Mouse (Mus musculus): ENCODE measurements around the gene Elp4. TPM values are rescaled to one million over a fixed set of nuclear protein-coding genes. Genes with fewer than 3 reads are reported as not detected.
A peak's percentile ranks its signal among the peaks of the same experiment; 100 is the strongest.

The Elp4 gene
- polyA plus RNA-seq, 1 experiment from 2014 or later: 46.2 TPM

DNA sequence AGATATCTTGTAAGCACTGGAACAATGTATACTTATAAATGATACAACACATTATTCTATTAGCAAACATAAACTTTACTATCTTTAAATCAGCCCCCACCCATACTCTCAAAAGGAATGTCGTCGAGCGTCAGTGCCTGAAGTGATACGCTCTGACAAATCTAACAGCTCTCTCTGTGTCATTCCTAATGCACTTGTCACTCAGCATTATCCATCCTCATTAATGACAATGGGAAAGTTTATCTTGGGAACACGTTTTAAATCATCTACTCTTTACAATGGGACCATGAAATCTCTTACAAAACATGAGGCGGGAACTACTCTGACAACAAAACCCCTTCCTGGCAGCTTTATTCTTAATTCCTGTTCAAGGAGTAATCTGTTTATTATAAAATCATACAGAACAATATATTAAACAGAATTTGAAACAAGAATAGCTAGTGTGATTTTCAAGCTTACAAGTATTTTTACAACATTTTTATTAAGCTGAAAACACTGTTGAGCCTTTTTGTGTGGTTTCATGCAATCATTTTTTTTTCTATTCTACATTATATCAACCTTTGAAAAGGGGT, 125.0 kb downstream of the Elp4 start:
- no peak overlapping the region for H3K27ac ChIP-seq (ENCODE audit: low read length)
- no peaks in the 10 kb centered on the region for H3K27me3 ChIP-seq (replicated peaks; ENCODE audit: control insufficient read depth, insufficient read depth, low read length)
- H3K4me3 ChIP-seq (replicated peaks; ENCODE audit: low read length): no peak overlapping the region
- no peaks in the 10 kb centered on the region for H3K4me1 ChIP-seq (replicated peaks; ENCODE audit: control insufficient read depth, insufficient read depth, low read length)
- 12% methylated on average over 6 of the region's 6 CpGs for WGBS
- no peak for ATAC-seq
- no peaks in the 10 kb centered on the region for H3K9me3 ChIP-seq (ENCODE audit: control insufficient read depth, low read length)
- no peak overlapping the region for H3K9ac ChIP-seq (replicated peaks; ENCODE audit: low read depth, low read length)
- no peaks in the 10 kb centered on the region for H3K36me3 ChIP-seq (ENCODE audit: control insufficient read depth, insufficient read depth)
- no peak overlapping the region for H3K4me2 ChIP-seq (ENCODE audit: low read length)

DNA sequence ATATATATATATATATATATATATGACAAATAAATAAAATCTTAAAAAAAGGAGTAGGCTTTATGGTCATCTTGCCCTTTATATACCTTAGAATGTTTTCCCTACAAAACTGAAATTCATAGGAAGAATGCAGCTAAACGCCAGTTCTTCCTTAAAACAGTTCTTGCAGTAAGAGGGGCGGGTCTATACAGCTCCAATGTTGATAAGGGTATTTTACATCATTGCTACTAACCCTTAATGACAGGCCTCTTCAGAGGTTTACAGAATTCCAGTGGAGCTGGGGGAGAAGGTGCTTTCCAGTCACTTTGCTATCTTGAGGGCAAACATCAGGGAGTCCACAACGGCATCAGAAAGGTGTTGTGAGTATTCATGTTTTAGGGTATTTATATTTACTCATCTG, 133.1 kb downstream of the Elp4 start:
- 95% methylated on average over 3 of the region's 3 CpGs for WGBS
- Histone ChIP-seq H3K36me3 (ENCODE audit: control insufficient read depth, insufficient read depth) (no peaks in the 10 kb centered on the region), H3K4me2 (ENCODE audit: low read length) (no peak overlapping the region), H3K27ac (ENCODE audit: low read length) (no peak overlapping the region), H3K9ac (replicated peaks; ENCODE audit: low read depth, low read length) (no peak overlapping the region), H3K27me3 (replicated peaks; ENCODE audit: control insufficient read depth, insufficient read depth, low read length) (no peaks in the 10 kb centered on the region), H3K4me1 (replicated peaks; ENCODE audit: control insufficient read depth, insufficient read depth, low read length) (no peaks in the 10 kb centered on the region), H3K4me3 (replicated peaks; ENCODE audit: low read length) (no peak overlapping the region), H3K9me3 (ENCODE audit: control insufficient read depth, low read length) (0 out of 2 replicates have a peak, but pooled peaks cover 5% of the 10 kb centered on the region)
- no peak for ATAC-seq

DNA sequence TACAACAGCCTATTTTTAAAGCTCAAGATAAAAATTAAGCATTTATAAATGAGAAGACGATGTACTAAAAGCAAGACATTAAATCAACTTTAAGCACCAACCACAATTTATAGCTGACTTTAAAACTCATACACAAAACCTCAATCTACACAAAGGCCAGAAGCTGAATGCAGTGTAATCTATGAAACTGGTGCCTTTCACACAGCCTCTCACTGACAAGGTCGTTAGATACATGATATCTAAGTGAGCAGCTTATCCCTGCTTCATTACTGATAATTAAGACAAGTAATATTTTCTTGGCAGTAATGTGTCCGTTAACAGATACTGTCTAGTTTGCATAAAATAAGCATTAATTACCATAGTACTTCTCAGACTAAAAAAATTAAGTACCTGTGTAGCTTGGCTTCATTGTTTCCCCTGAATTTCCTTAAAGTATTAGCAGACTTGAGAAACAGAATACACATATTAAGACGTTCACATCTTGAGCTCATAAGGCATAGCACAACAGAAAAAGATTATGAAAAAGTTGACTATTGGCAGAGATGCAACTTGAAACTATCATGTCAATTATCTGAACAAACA, 134.5 kb downstream of the Elp4 start:
- no peak for ATAC-seq
- Histone ChIP-seq H3K9me3 (ENCODE audit: control insufficient read depth, low read length) (0 out of 2 replicates have a peak, but pooled peaks cover 5% of the 10 kb centered on the region), H3K4me1 (replicated peaks; ENCODE audit: control insufficient read depth, insufficient read depth, low read length) (no peaks in the 10 kb centered on the region), H3K27ac (ENCODE audit: low read length) (no peak overlapping the region), H3K9ac (replicated peaks; ENCODE audit: low read depth, low read length) (no peak overlapping the region), H3K36me3 (ENCODE audit: control insufficient read depth, insufficient read depth) (no peaks in the 10 kb centered on the region), H3K27me3 (replicated peaks; ENCODE audit: control insufficient read depth, insufficient read depth, low read length) (no peaks in the 10 kb centered on the region), H3K4me3 (replicated peaks; ENCODE audit: low read length) (no peak overlapping the region), H3K4me2 (ENCODE audit: low read length) (no peak overlapping the region)
- WGBS: 45% methylated on average over 4 of the region's 4 CpGs

DNA sequence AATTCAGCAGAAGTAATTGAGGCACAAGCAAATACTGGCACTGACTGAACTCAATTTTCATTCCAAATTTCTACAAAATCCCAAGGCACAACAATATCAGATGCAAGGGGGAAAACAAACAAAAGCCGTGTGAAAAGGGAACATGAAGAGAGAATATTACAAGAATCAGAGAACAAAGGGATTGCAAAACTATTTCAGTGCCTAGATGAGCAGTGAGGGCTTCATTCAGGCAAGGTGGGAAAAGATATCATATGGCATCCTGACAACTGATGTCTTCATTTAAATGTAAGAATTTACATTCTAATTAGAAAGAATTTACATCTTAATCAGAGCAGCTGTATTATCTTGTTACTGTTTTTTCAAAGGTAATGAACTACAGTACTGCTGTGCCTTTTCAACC, 150.9 kb downstream of the Elp4 start:
- WGBS: 10% methylated on average over 1 of the region's 1 CpGs
- H3K4me2 ChIP-seq (ENCODE audit: low read length): no peak overlapping the region

DNA sequence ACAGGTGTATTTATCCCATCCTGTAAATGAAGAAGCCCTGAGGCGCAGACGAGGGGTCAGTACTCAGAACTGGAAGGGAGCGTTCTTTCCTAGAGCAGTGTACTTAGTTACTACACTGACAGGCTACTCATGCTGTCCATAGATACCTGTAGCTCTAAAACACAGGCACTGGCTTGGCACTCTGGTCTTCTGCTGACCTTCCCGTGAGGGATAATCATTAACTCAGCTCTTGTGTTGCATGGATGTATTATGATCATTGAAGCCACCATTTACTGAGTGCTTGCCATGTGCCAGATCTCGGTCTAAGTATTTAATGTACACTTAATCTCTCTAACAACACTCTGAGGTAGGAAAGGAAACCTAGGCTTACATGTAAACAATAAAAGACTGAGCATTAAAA, 155.3 kb downstream of the Elp4 start:
- ATAC-seq: no peak
- peaks cover 4% of the 10 kb centered on the region; the same call in 1 of the 2 replicates for H3K9me3 ChIP-seq (ENCODE audit: control insufficient read depth, low read length)
- H3K27ac ChIP-seq (ENCODE audit: low read length): no peak overlapping the region
- H3K4me1 ChIP-seq (replicated peaks; ENCODE audit: control insufficient read depth, insufficient read depth, low read length): peaks cover 3% of the 10 kb centered on the region
- WGBS: 92% methylated on average over 5 of the region's 5 CpGs
- H3K4me3 ChIP-seq (replicated peaks; ENCODE audit: low read length): no peak overlapping the region
- H3K9ac ChIP-seq (replicated peaks; ENCODE audit: low read depth, low read length): no peak overlapping the region
- H3K36me3 ChIP-seq (ENCODE audit: control insufficient read depth, insufficient read depth): no peaks in the 10 kb centered on the region
- H3K4me2 ChIP-seq (ENCODE audit: low read length): no peak overlapping the region
- no peaks in the 10 kb centered on the region for H3K27me3 ChIP-seq (replicated peaks; ENCODE audit: control insufficient read depth, insufficient read depth, low read length)

More for the DNA sequence above, 150.9 kb downstream of the Elp4 start:
- Histone ChIP-seq H3K27ac (ENCODE audit: low read length) (no peak overlapping the region), H3K9me3 (ENCODE audit: control insufficient read depth, low read length) (no peaks in the 10 kb centered on the region), H3K9ac (replicated peaks; ENCODE audit: low read depth, low read length) (no peak overlapping the region), H3K4me3 (replicated peaks; ENCODE audit: low read length) (no peak overlapping the region), H3K4me1 (replicated peaks; ENCODE audit: control insufficient read depth, insufficient read depth, low read length) (peaks cover 3% of the 10 kb centered on the region), H3K27me3 (replicated peaks; ENCODE audit: control insufficient read depth, insufficient read depth, low read length) (no peaks in the 10 kb centered on the region), H3K36me3 (ENCODE audit: control insufficient read depth, insufficient read depth) (no peaks in the 10 kb centered on the region)
- peak; percentile 67 for ATAC-seq

DNA sequence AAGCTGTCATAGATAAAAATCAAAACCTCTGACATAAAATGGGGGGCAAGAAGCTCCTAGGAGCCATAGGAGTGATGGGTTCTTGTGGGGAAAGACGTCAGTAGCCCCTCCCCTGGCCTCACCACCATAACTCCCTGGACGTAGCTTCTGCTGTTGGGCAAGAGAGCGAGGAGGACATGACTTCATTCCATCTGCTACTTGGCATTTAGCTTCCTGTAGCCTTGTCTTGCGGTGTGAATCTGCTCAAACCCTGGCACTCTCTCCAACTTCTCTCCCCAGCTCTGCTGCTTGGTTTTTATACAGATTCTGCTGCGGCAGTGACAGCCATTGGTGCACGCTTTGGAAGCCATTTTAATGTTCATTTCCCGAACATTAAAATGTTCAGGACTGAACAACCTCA, 157.5 kb downstream of the Elp4 start:
- Histone ChIP-seq H3K4me2 (ENCODE audit: low read length) (no peak overlapping the region), H3K4me3 (replicated peaks; ENCODE audit: low read length) (no peak overlapping the region), H3K4me1 (replicated peaks; ENCODE audit: control insufficient read depth, insufficient read depth, low read length) (no peaks in the 10 kb centered on the region), H3K27ac (ENCODE audit: low read length) (no peak overlapping the region), H3K9me3 (ENCODE audit: control insufficient read depth, low read length) (peaks cover 4% of the 10 kb centered on the region; the same call in 1 of the 2 replicates), H3K36me3 (ENCODE audit: control insufficient read depth, insufficient read depth) (no peaks in the 10 kb centered on the region), H3K27me3 (replicated peaks; ENCODE audit: control insufficient read depth, insufficient read depth, low read length) (no peaks in the 10 kb centered on the region), H3K9ac (replicated peaks; ENCODE audit: low read depth, low read length) (no peak overlapping the region)
- ATAC-seq: no peak
- 78% methylated on average over 7 of the region's 7 CpGs for WGBS

DNA sequence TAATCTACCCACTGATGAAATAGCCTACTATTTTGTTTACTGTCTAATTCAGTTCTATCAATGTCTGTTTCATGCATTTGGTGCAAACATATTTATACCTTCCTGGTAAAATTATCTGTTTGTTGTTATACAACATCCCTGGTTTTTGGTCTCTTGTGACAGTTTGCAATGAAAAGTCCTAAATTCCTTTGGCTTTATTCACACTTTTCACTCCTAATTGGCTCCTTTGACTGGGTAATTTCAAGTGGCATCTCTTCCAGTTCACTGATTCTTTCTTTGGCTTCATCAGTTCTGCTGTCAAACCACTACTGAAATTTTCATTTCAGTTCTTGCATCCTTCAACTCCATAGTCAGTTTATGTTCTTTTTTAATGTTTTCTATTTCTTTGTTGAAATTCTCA, 168.2 kb downstream of the Elp4 start:
- H3K4me3 ChIP-seq (replicated peaks; ENCODE audit: low read length): no peak overlapping the region
- H3K36me3 ChIP-seq (ENCODE audit: control insufficient read depth, insufficient read depth): no peaks in the 10 kb centered on the region
- H3K9ac ChIP-seq (replicated peaks; ENCODE audit: low read depth, low read length): no peak overlapping the region
- H3K9me3 ChIP-seq (ENCODE audit: control insufficient read depth, low read length): no peaks in the 10 kb centered on the region
- H3K27ac ChIP-seq (ENCODE audit: low read length): no peak overlapping the region
- H3K27me3 ChIP-seq (replicated peaks; ENCODE audit: control insufficient read depth, insufficient read depth, low read length): no peaks in the 10 kb centered on the region
- no peak overlapping the region for H3K4me2 ChIP-seq (ENCODE audit: low read length)
- ATAC-seq: no peak
- H3K4me1 ChIP-seq (replicated peaks; ENCODE audit: control insufficient read depth, insufficient read depth, low read length): no peaks in the 10 kb centered on the region

DNA sequence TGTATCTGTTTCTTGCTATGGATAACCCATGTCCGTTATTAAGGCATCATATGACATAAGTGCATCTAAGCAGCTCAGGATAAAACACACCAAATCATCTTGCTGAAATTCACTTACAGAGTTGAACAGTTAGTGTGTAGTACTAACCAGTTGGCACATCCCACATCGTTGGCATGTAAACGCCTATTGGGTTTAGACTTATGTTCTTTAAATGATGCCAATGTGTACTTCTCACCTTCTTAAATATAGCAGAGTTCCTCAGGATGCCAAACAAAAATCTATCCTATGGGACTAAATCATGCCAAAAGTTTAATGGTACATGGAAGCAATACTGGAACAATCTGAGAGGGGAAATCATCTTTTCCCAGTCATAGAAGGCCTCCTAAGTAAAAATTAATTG, 173.7 kb downstream of the Elp4 start:
- H3K36me3 ChIP-seq (ENCODE audit: control insufficient read depth, insufficient read depth): no peaks in the 10 kb centered on the region; the same call in 1 of the 2 replicates
- H3K27ac ChIP-seq (ENCODE audit: low read length): no peak overlapping the region
- H3K4me2 ChIP-seq (ENCODE audit: low read length): no peak overlapping the region
- peak; percentile 59 for ATAC-seq
- 83% methylated on average over 3 of the region's 3 CpGs for WGBS
- no peak overlapping the region for H3K4me3 ChIP-seq (replicated peaks; ENCODE audit: low read length)
- no peak overlapping the region for H3K9ac ChIP-seq (replicated peaks; ENCODE audit: low read depth, low read length)
- no peaks in the 10 kb centered on the region for H3K4me1 ChIP-seq (replicated peaks; ENCODE audit: control insufficient read depth, insufficient read depth, low read length)
- no peaks in the 10 kb centered on the region for H3K9me3 ChIP-seq (ENCODE audit: control insufficient read depth, low read length)
- H3K27me3 ChIP-seq (replicated peaks; ENCODE audit: control insufficient read depth, insufficient read depth, low read length): 0 out of 2 replicates have a peak, but pooled peaks cover 2% of the 10 kb centered on the region

DNA sequence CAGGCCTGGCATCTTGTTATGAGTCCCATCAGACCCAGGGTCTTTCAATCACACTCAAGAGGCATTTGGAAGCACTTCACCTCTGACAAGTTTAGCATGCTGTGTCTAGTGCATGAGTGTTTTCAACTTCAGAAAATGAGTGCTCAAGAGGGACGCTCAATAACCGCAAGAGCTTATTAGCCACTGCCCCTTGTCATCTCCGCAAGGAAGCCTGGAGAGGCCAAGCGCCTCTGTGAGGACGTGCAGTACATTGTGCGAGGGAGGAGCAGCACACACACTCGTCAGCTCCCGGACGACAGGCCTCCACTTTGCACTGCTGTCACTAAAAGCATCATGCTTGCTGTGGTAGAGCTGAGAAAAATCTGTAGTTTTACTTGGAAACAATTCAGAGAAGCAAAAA, 177.7 kb downstream of the Elp4 start:
- Histone ChIP-seq H3K4me2 (ENCODE audit: low read length) (no peak overlapping the region), H3K9me3 (ENCODE audit: control insufficient read depth, low read length) (no peaks in the 10 kb centered on the region), H3K4me3 (replicated peaks; ENCODE audit: low read length) (no peak overlapping the region), H3K27ac (ENCODE audit: low read length) (no peak overlapping the region), H3K4me1 (replicated peaks; ENCODE audit: control insufficient read depth, insufficient read depth, low read length) (no peaks in the 10 kb centered on the region), H3K36me3 (ENCODE audit: control insufficient read depth, insufficient read depth) (no peaks in the 10 kb centered on the region; the same call in 1 of the 2 replicates), H3K9ac (replicated peaks; ENCODE audit: low read depth, low read length) (no peak overlapping the region), H3K27me3 (replicated peaks; ENCODE audit: control insufficient read depth, insufficient read depth, low read length) (peaks cover 7% of the 10 kb centered on the region; the same call in 1 of the 2 replicates)
- no peak for ATAC-seq
- 45% methylated on average over 9 of the region's 9 CpGs for WGBS
